Mouse (Mus musculus) frontal cortex, adult 2 months (tissue): Measurements from ENCODE around the gene Tdp1. TPM values are rescaled to one million over a fixed set of nuclear protein-coding genes. Genes with fewer than 3 reads are reported as not detected.

Experiments used
- DNase-seq, 2 experiments: peaks; one replicate each; pipeline ENCODE4 v3.0.0; 2022; ENCODE audit warnings: low spot score in 1 of 2; ENCODE audit errors: extremely low spot score in 1 of 2
- polyA plus RNA-seq: library from polyadenylated mRNA; depleted of rRNA; stranded (reverse); fragments of >200 nt; gene quantifications from 2 replicates; pipeline ENCODE4 v1.2.3, GENCODE M21; 2012; rRNA removed

Tdp1 gene
- polyA plus RNA-seq, 1 experiment, result 23.5 TPM

- no peak for DNase-seq
These were observed 109.0 kb downstream of the Tdp1 start for GRCm38 (mm10) chr12:99993146-99993890.

GRCm38 (mm10) chr12:99995951-99996350 lies 111.6 kb downstream of the Tdp1 start:
- no peak for DNase-seq

- DNase-seq, result no peak
These were observed 115.4 kb downstream of the Tdp1 start for GRCm38 (mm10) chr12:99999726-100000125.

GRCm38 (mm10) chr12:100000381-100000780 lies 116.1 kb downstream of the Tdp1 start:
- DNase-seq, result no peak

GRCm38 (mm10) chr12:100001246-100001645 lies 116.9 kb downstream of the Tdp1 start:
- DNase-seq, result no peak

- DNase-seq, result no peak
These were observed 117.6 kb downstream of the Tdp1 start for GRCm38 (mm10) chr12:100001910-100002309.

GRCm38 (mm10) chr12:100002914-100003587 lies 118.7 kb downstream of the Tdp1 start:
- DNase-seq, result no peak

Other genes with a start within 250 kb of the Tdp1 start
- gene Efcab11, start 78 bp upstream of the Tdp1 start, polyA plus RNA-seq, result 0.20 and 0.34 TPM in 2 replicates
- gene Kcnk13, start 80.0 kb downstream of the Tdp1 start, polyA plus RNA-seq, result 6.3 TPM in 2 replicates
- 133 and 152 TPM in 2 replicates for gene Psmc1, start 225.6 kb downstream of the Tdp1 start, polyA plus RNA-seq